Comparison of ENCODE assay signal across 10 mouse cellular contexts in genomic region chr6:77257358-77258105, GRCm38 (mm10). TPM values are rescaled to one million over a fixed set of nuclear protein-coding genes. Genes with fewer than 3 reads are reported as not detected.
DNase-seq lines count a peak whose midpoint lies in the region; ATAC-seq and TF ChIP-seq lines count a peak whose summit lies in the region.
"Had no signal": no experiment of that assay in that cellular context is flagged by ENCODE, and none has a peak within 500 bp of the region (broad histone marks: within the 10 kb centered on the region; RNA-seq: fewer than 3 reads in every experiment).

No protein-coding gene starts in this region.

- no peak for TF ChIP-seq POLR2A in kidney, adult 2 months (IDR thresholded peaks at IDR 0.05; ENCODE audit: low read depth, low read length)

- TF ChIP-seq CTCF in kidney, adult 2 months (conservative IDR thresholded peaks at IDR 0.05; ENCODE audit: insufficient read depth, insufficient read length, low read depth, low read length), result peak; percentile 60

- no peak overlapping the region for H3K27ac ChIP-seq in kidney, adult 2 months (ENCODE audit: insufficient read depth, low read depth, low read length)
- H3K27ac ChIP-seq in kidney, embryonic 14.5 days (ENCODE audit: low read depth, low read length), result no peak overlapping the region
- no peak overlapping the region for H3K27ac ChIP-seq in intestine, embryonic 16.5 days (ENCODE audit: low read length)

- no peaks in the 10 kb centered on the region for H3K36me3 ChIP-seq in kidney, adult 2 months (ENCODE audit: control insufficient read depth, insufficient read depth, low read length)
- no peaks in the 10 kb centered on the region for H3K36me3 ChIP-seq in kidney, embryonic 14.5 days (ENCODE audit: control insufficient read depth, insufficient read depth, low read length)
- H3K36me3 ChIP-seq in intestine, embryonic 16.5 days (ENCODE audit: control insufficient read depth, insufficient read depth, low read length), result no peaks in the 10 kb centered on the region

- no peaks in the 10 kb centered on the region for H3K27me3 ChIP-seq in kidney, adult 2 months (replicated peaks; ENCODE audit: control insufficient read depth, insufficient read depth, low read length)
- no peaks in the 10 kb centered on the region; the same call in 1 of the 2 replicates for H3K27me3 ChIP-seq in kidney, embryonic 14.5 days (ENCODE audit: control insufficient read depth, insufficient read depth, low read length)
- no peaks in the 10 kb centered on the region for H3K27me3 ChIP-seq in intestine, embryonic 16.5 days (replicated peaks; ENCODE audit: control insufficient read depth, insufficient read depth, low read length)

- H3K4me3 ChIP-seq in kidney, adult 2 months (ENCODE audit: insufficient read depth, low read depth, low read length), result no peak overlapping the region
- H3K4me3 ChIP-seq in kidney, embryonic 14.5 days (ENCODE audit: low read length), result no peak overlapping the region
- no peak overlapping the region for H3K4me3 ChIP-seq in intestine, embryonic 16.5 days (ENCODE audit: low read length)

- ATAC-seq in kidney, embryonic 14.5 days (ENCODE audit: low FRiP score, low TSS enrichment), result no peak
- no peak for ATAC-seq in intestine, embryonic 16.5 days

- H3K4me2 ChIP-seq in kidney, embryonic 14.5 days (replicated peaks; ENCODE audit: low read depth, low read length), result no peak overlapping the region
- H3K4me2 ChIP-seq in intestine, embryonic 16.5 days (ENCODE audit: low read depth, low read length), result no peak overlapping the region

- WGBS in kidney, adult 2 months, result 34% methylated on average over 7 of the region's 7 CpGs
- WGBS in kidney, embryonic 14.5 days, result 40% methylated on average over 7 of the region's 7 CpGs
- WGBS in intestine, embryonic 16.5 days, result 37% methylated on average over 7 of the region's 7 CpGs

- no peaks in the 10 kb centered on the region for H3K4me1 ChIP-seq in kidney, adult 2 months (ENCODE audit: control insufficient read depth, insufficient read depth, low read length)
- no peaks in the 10 kb centered on the region for H3K4me1 ChIP-seq in kidney, embryonic 14.5 days (ENCODE audit: control insufficient read depth, insufficient read depth, low read length)
- H3K4me1 ChIP-seq in intestine, embryonic 16.5 days (ENCODE audit: control insufficient read depth, insufficient read depth, low read length), result no peaks in the 10 kb centered on the region

- no peak overlapping the region for H3K9ac ChIP-seq in kidney, embryonic 14.5 days (ENCODE audit: low read depth, low read length)
- no peak overlapping the region for H3K9ac ChIP-seq in intestine, embryonic 16.5 days (ENCODE audit: low read depth, low read length)

- peak; percentile 19 to 24 for DNase-seq in cerebellum, adult 18-20 months
- no peak for DNase-seq in cerebellum, adult 11-12 months
- peak; percentile 27 for DNase-seq in kidney, adult 2 months
- peak; percentile 23 for DNase-seq in ovary, postnatal 14 days (ENCODE audit: low spot score)
- DNase-seq in ovary, adult 18-20 months (ENCODE audit: low spot score), result no peak
- DNase-seq in retina, postnatal 1 day, result peak; percentile 42
- DNase-seq: B cell, adult 2 months; spleen, adult 18-20 months had no signal

- H3K9me3 ChIP-seq in kidney, embryonic 14.5 days (ENCODE audit: control insufficient read depth, low read length), result no peaks in the 10 kb centered on the region
- no peaks in the 10 kb centered on the region for H3K9me3 ChIP-seq in intestine, embryonic 16.5 days (ENCODE audit: control insufficient read depth, low read length)

RNA-seq across cellular contexts. Expression of gene Lrrtm1, which starts 15.0 kb away (rescaled TPM):
- 0.67 and 0.73 TPM in 2 replicates for polyA plus RNA-seq in kidney, adult 2 months (2012; rRNA removed)
- polyA plus RNA-seq in kidney, embryonic 14.5 days (2014; fragmentation: Nextera tagmentation; extraction: Ambion mirVana), result 4.2 and 5.0 TPM in 2 replicates
- 3.5 and 3.6 TPM in 2 replicates for polyA plus RNA-seq in intestine, embryonic 16.5 days (2015; fragmentation: Nextera tagmentation; extraction: Ambion mirVana)

Comparison
In these comparisons a context has a peak if more than half of its experiments do, and no peak if none do; other contexts are left out.
1. DNase-seq: peak in cerebellum, adult 18-20 months (2 of 2), kidney, adult 2 months (single experiment), ovary, postnatal 14 days (single experiment) and retina, postnatal 1 day (single experiment); none in cerebellum, adult 11-12 months (single experiment) and ovary, adult 18-20 months (single experiment).